Mouse (Mus musculus) thymus, postnatal 10 days (tissue): ENCODE measurements around the gene Gm3238.
"Not testable (repeated sequence)": the region's sequence is repeated elsewhere in the genome, so short reads cannot be mapped to it uniquely, and the experiment has no call there.

ENCODE experiments used
- DNase-seq, 2 experiments: peaks; one replicate each; pipeline ENCODE4 v3.0.0; 2021; ENCODE audit warnings: low spot score in 2 of 2

The Gm3238 gene

GRCm38 (mm10) chr10:77750686-77751085 lies 20.4 kb downstream of the Gm3238 start:
- DNase-seq, result not testable (repeated sequence)

GRCm38 (mm10) chr10:77741924-77742688 lies 29.0 kb downstream of the Gm3238 start, which contains the start of gene Gm18596:
Gm18596 (minus strand) TSS chr10:77742638.
- not testable (repeated sequence) for DNase-seq

GRCm38 (mm10) chr10:77738929-77739328 lies 32.2 kb downstream of the Gm3238 start:
- no peak for DNase-seq

- no peak for DNase-seq
Observed at GRCm38 (mm10) chr10:77735928-77736327, 35.2 kb downstream of the Gm3238 start.

GRCm38 (mm10) chr10:77729241-77729640 lies 41.9 kb downstream of the Gm3238 start:
- DNase-seq, result peak in 1 of 2 experiments; percentile 20

- no peak for DNase-seq
Observed at GRCm38 (mm10) chr10:77728280-77728679, 42.8 kb downstream of the Gm3238 start.

GRCm38 (mm10) chr10:77726186-77726585 lies 44.9 kb downstream of the Gm3238 start, which contains the start of gene Gm10100:
Gm10100 (plus strand) TSS chr10:77726486.
- no peak for DNase-seq

- DNase-seq, result no peak
Observed at GRCm38 (mm10) chr10:77724855-77725254, 46.3 kb downstream of the Gm3238 start.
